Mouse (Mus musculus): ENCODE results near the gene Vps13a. TPM values are rescaled to one million over a fixed set of nuclear protein-coding genes. Genes with fewer than 3 reads are reported as not detected.

The Vps13a gene
- polyA plus RNA-seq, 1 experiment, result 42.2 TPM

DNA sequence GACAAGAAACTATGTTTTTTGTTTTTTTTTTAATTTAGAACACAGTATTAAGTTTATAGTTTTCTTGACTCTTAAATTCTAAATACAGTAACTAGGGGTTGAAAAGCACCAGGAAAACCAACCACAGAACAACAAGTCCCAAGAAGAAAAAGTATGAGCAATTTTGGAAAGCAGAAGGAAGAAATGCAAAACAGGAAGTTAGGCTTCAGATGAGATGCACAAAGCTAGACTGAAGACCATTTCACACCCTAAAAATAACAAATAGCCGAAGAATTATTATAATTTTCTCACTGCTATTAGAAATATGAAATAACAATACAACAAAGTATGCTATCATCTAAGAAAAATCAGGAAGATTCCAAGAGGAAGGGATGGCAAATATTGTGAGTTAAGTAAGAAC is 78.9 kb downstream of the Vps13a start:
- H3K4me3 ChIP-seq (ENCODE audit: low read depth, low read length), result no peak overlapping the region
- no peaks in the 10 kb centered on the region for H3K9me3 ChIP-seq (replicated peaks; ENCODE audit: control insufficient read depth, insufficient read depth, low read length, poor library complexity, severe bottlenecking)
- no peaks in the 10 kb centered on the region for H3K4me1 ChIP-seq (ENCODE audit: control insufficient read depth, insufficient read depth, low read length)
- no peaks in the 10 kb centered on the region for H3K36me3 ChIP-seq (ENCODE audit: control insufficient read depth, insufficient read depth, low read length, poor library complexity, severe bottlenecking)
- H3K9ac ChIP-seq (ENCODE audit: low read depth, poor library complexity, severe bottlenecking), result no peak overlapping the region
- no peak overlapping the region for H3K27ac ChIP-seq (ENCODE audit: insufficient read depth, low read length)
- TF ChIP-seq POLR2A (IDR thresholded peaks at IDR 0.05; ENCODE audit: insufficient read depth, low read length), result no peak
- no peak for TF ChIP-seq CTCF (IDR thresholded peaks at IDR 0.05; ENCODE audit: low read depth, low read length)
- TF ChIP-seq EP300 (IDR thresholded peaks at IDR 0.05; ENCODE audit: insufficient read depth, low read depth, low read length), result no peak
- H3K27me3 ChIP-seq (ENCODE audit: control insufficient read depth, insufficient read depth, low read length, poor library complexity, severe bottlenecking), result no peaks in the 10 kb centered on the region

GRCm38 (mm10) chr19:16684922-16685321 is 95.8 kb downstream of the Vps13a start:
- Histone ChIP-seq H3K27me3 (ENCODE audit: control insufficient read depth, insufficient read depth, low read length, poor library complexity, severe bottlenecking) (no peaks in the 10 kb centered on the region), H3K9ac (ENCODE audit: low read depth, poor library complexity, severe bottlenecking) (no peak overlapping the region), H3K9me3 (replicated peaks; ENCODE audit: control insufficient read depth, insufficient read depth, low read length, poor library complexity, severe bottlenecking) (no peaks in the 10 kb centered on the region), H3K27ac (ENCODE audit: insufficient read depth, low read length) (no peak overlapping the region), H3K4me3 (ENCODE audit: low read depth, low read length) (no peak overlapping the region), H3K36me3 (ENCODE audit: control insufficient read depth, insufficient read depth, low read length, poor library complexity, severe bottlenecking) (no peaks in the 10 kb centered on the region; the same call in 1 of the 2 replicates), H3K4me1 (ENCODE audit: control insufficient read depth, insufficient read depth, low read length) (no peaks in the 10 kb centered on the region)
- TF ChIP-seq POLR2A (IDR thresholded peaks at IDR 0.05; ENCODE audit: insufficient read depth, low read length) (no peak), EP300 (IDR thresholded peaks at IDR 0.05; ENCODE audit: insufficient read depth, low read depth, low read length) (no peak), CTCF (IDR thresholded peaks at IDR 0.05; ENCODE audit: low read depth, low read length) (no peak)

- Histone ChIP-seq H3K4me3 (ENCODE audit: low read depth, low read length) (no peak overlapping the region), H3K27me3 (ENCODE audit: control insufficient read depth, insufficient read depth, low read length, poor library complexity, severe bottlenecking) (no peaks in the 10 kb centered on the region), H3K9me3 (replicated peaks; ENCODE audit: control insufficient read depth, insufficient read depth, low read length, poor library complexity, severe bottlenecking) (no peaks in the 10 kb centered on the region), H3K27ac (ENCODE audit: insufficient read depth, low read length) (no peak overlapping the region), H3K36me3 (ENCODE audit: control insufficient read depth, insufficient read depth, low read length, poor library complexity, severe bottlenecking) (no peaks in the 10 kb centered on the region; the same call in 1 of the 2 replicates), H3K4me1 (ENCODE audit: control insufficient read depth, insufficient read depth, low read length) (no peaks in the 10 kb centered on the region), H3K9ac (ENCODE audit: low read depth, poor library complexity, severe bottlenecking) (no peak overlapping the region)
- no peak for TF ChIP-seq POLR2A (IDR thresholded peaks at IDR 0.05; ENCODE audit: insufficient read depth, low read length)
- TF ChIP-seq CTCF (IDR thresholded peaks at IDR 0.05; ENCODE audit: low read depth, low read length), result no peak
- TF ChIP-seq EP300 (IDR thresholded peaks at IDR 0.05; ENCODE audit: insufficient read depth, low read depth, low read length), result no peak
These were observed 96.5 kb downstream of the Vps13a start for GRCm38 (mm10) chr19:16684210-16684609.

DNA sequence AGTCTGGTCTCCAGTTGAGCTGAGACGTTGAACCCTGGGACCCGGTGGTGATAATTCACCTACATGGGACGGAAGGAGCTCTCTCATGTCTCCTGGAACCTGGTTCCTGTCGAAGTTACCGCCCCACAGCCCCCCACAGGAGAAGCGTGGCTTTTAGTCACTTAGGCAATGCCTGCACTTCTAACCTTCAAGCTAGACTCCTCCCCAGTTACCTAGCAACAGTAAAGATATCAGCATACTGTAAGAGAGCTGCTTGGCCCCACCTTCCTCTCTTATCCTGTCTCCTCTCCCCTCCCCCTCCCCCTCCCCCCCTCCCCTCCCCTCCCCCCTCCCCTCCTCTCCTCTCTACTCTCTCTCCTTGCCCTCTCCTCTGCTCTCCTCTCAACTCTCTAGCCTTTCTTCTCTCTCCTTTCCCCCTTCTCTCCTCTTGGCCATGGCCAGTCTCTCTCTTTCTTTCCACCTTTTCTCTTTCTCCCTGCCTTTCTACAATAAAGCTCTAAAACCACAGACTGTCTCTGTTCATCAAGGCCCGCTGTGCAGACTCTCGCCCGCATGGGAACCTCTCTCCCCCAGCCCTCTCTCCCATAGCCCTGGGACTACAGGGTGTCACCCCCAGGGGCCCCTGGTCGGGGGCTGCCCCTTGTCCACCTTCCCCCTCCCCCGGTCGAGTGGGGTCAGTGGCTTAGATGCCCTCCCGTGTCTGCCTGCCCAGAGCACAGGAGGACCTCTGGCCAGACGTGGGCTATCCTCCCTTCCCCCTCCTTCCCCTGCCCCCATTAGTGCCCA is 154.9 kb downstream of the Vps13a start:
- Histone ChIP-seq H3K4me1 (ENCODE audit: control insufficient read depth, insufficient read depth, low read length) (no peaks in the 10 kb centered on the region), H3K9me3 (replicated peaks; ENCODE audit: control insufficient read depth, insufficient read depth, low read length, poor library complexity, severe bottlenecking) (no peaks in the 10 kb centered on the region), H3K27ac (ENCODE audit: insufficient read depth, low read length) (no peak overlapping the region), H3K27me3 (ENCODE audit: control insufficient read depth, insufficient read depth, low read length, poor library complexity, severe bottlenecking) (no peaks in the 10 kb centered on the region), H3K36me3 (ENCODE audit: control insufficient read depth, insufficient read depth, low read length, poor library complexity, severe bottlenecking) (no peaks in the 10 kb centered on the region), H3K4me3 (ENCODE audit: low read depth, low read length) (no peak overlapping the region), H3K9ac (ENCODE audit: low read depth, poor library complexity, severe bottlenecking) (no peak overlapping the region)
- TF ChIP-seq CTCF (IDR thresholded peaks at IDR 0.05; ENCODE audit: low read depth, low read length), result no peak
- no peak for TF ChIP-seq EP300 (IDR thresholded peaks at IDR 0.05; ENCODE audit: insufficient read depth, low read depth, low read length)
- TF ChIP-seq POLR2A (IDR thresholded peaks at IDR 0.05; ENCODE audit: insufficient read depth, low read length), result no peak

DNA sequence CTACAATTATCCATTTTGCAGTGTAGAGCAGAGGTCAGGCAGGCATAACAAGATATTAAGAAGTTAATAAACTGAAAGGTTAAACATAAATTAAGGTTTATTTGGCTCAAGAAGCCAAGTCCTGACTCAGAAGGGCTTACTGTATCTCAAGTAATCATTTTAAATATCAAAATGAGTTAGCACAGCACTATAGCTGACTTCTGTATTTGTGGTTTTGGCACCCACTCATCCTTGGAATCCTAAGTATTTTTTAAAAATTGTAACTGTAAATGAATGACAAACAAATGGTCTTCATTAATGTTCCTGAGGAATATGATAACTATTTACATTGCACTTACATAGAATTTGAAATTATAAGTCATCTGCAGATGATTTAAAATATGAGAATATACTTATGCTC is 155.7 kb downstream of the Vps13a start:
- no peaks in the 10 kb centered on the region for H3K9me3 ChIP-seq (replicated peaks; ENCODE audit: control insufficient read depth, insufficient read depth, low read length, poor library complexity, severe bottlenecking)
- no peaks in the 10 kb centered on the region for H3K27me3 ChIP-seq (ENCODE audit: control insufficient read depth, insufficient read depth, low read length, poor library complexity, severe bottlenecking)
- H3K4me1 ChIP-seq (ENCODE audit: control insufficient read depth, insufficient read depth, low read length), result no peaks in the 10 kb centered on the region
- no peaks in the 10 kb centered on the region for H3K36me3 ChIP-seq (ENCODE audit: control insufficient read depth, insufficient read depth, low read length, poor library complexity, severe bottlenecking)
- H3K9ac ChIP-seq (ENCODE audit: low read depth, poor library complexity, severe bottlenecking), result no peak overlapping the region
- TF ChIP-seq CTCF (IDR thresholded peaks at IDR 0.05; ENCODE audit: low read depth, low read length), result no peak
- no peak for TF ChIP-seq EP300 (IDR thresholded peaks at IDR 0.05; ENCODE audit: insufficient read depth, low read depth, low read length)
- TF ChIP-seq POLR2A (IDR thresholded peaks at IDR 0.05; ENCODE audit: insufficient read depth, low read length), result no peak
- no peak overlapping the region for H3K27ac ChIP-seq (ENCODE audit: insufficient read depth, low read length)
- no peak overlapping the region for H3K4me3 ChIP-seq (ENCODE audit: low read depth, low read length)

DNA sequence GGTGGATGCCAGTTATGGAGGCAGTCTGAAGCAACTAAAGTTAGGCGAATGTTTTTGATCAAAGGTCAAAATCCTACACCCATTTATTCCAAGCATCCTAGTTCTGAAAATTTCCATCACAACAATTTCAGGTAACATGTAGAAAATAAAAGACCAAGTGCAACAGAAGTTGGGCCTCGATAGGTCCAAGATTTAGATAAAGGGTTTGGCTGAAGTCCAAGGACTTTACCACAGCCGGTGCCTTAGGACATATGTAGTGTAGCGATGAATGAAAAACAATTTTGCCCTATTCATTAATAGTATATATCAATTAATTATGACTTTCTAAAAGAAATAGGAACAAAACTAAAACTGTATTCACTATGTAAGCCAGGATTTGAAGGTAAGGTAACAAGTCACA is 157.6 kb downstream of the Vps13a start:
- TF ChIP-seq POLR2A (IDR thresholded peaks at IDR 0.05; ENCODE audit: insufficient read depth, low read length) (no peak), EP300 (IDR thresholded peaks at IDR 0.05; ENCODE audit: insufficient read depth, low read depth, low read length) (no peak), CTCF (IDR thresholded peaks at IDR 0.05; ENCODE audit: low read depth, low read length) (no peak)
- Histone ChIP-seq H3K27me3 (ENCODE audit: control insufficient read depth, insufficient read depth, low read length, poor library complexity, severe bottlenecking) (no peaks in the 10 kb centered on the region), H3K9ac (ENCODE audit: low read depth, poor library complexity, severe bottlenecking) (no peak overlapping the region), H3K9me3 (replicated peaks; ENCODE audit: control insufficient read depth, insufficient read depth, low read length, poor library complexity, severe bottlenecking) (no peaks in the 10 kb centered on the region), H3K36me3 (ENCODE audit: control insufficient read depth, insufficient read depth, low read length, poor library complexity, severe bottlenecking) (no peaks in the 10 kb centered on the region), H3K4me1 (ENCODE audit: control insufficient read depth, insufficient read depth, low read length) (no peaks in the 10 kb centered on the region), H3K27ac (ENCODE audit: insufficient read depth, low read length) (no peak overlapping the region), H3K4me3 (ENCODE audit: low read depth, low read length) (no peak overlapping the region)

All from ES-Bruce4 (cell line).